Mouse (Mus musculus): ENCODE data around the gene Nrd1.

- no peak for TF ChIP-seq POLR2A (IDR thresholded peaks at IDR 0.05; ENCODE audit: control insufficient read depth, low read depth, low read length)
- no peak for TF ChIP-seq CTCF (IDR thresholded peaks at IDR 0.05; ENCODE audit: control insufficient read depth, insufficient read depth, insufficient replicate concordance, low read depth, low read length)
These were observed 18.8 kb downstream of the Nrd1 start for GRCm38 (mm10) chr4:109019301-109019700.

Data from testis, adult 2 months (tissue).